Mouse (Mus musculus): Measurements from ENCODE around the gene 2610318N02Rik. TPM values are rescaled to one million over a fixed set of nuclear protein-coding genes. Genes with fewer than 3 reads are reported as not detected.
A peak's percentile ranks its signal among the peaks of the same experiment; 100 is the strongest.

The 2610318N02Rik gene
- total RNA-seq, 1 experiment from 2014 or later, result 1.5 TPM

DNA sequence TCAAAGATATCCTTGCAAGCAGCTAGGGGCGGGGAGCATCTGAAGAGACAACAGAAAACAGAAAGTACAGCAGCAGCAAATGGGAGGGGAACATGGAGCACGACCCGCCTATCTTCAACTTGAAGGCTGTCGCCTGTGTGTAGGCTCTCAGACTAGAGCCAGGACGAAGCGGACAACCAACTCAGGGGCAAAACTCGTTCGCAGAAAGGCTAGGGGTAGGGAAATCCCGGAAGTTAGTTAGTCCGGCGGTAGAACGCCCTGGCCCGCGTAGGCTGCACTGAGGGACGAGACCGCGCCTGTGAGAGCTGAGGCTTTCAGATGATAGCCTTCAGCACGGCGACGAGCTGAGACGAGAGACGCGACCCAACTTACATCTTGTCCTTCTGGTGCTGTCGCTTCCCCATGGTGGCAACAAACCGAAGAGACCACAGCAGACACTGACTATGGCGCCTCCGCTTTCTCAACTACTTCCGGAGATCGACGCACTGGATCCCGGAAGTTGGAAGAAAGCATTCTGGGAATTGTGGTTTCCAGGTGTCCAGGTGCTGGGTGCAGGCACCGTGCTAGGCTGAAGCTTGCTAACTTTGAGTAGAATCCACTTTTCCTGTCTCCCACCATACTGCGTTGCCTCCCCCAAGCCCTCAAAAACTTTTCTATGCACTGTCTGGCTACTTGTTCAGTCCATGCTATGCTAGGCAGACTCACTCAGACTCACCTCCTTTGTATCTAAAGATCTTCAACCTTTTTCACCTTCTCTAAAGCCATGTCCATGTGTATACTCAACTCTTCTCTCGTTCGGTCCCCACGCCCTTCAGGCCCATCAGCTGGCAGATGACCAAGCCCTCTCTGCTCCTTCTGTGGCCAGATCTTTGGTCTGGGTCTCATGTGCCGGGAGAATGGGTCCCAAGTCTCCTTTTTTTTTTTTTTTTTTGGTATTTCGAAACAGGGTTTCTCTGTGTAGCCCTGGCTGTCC, 13.9 kb downstream of the 2610318N02Rik start, which contains the start of gene Ppil2:
TSS of gene Ppil2 (minus strand) at position 487 of the 973 bp plus-strand sequence.
- DNase-seq, result peak; percentile 52

DNA sequence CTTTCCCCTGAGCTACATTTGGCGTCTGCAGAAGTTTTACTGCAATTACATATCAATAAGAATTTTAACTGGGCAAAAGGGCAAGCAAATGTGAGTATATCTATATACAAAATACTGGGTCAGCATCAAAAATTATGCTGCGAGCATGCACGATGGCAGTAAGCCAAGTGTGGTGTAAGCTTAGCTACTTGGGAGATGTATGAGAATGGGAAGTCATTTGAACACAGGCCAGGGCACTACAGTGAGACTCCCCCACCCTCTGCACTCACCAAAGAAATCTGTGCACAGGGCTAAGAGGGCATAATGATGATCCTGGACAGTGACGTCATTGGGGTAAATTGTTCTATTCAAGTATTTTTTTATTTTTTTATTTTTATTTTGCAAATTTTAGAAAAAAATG, 20.4 kb downstream of the 2610318N02Rik start:
- DNase-seq, result no peak

DNA sequence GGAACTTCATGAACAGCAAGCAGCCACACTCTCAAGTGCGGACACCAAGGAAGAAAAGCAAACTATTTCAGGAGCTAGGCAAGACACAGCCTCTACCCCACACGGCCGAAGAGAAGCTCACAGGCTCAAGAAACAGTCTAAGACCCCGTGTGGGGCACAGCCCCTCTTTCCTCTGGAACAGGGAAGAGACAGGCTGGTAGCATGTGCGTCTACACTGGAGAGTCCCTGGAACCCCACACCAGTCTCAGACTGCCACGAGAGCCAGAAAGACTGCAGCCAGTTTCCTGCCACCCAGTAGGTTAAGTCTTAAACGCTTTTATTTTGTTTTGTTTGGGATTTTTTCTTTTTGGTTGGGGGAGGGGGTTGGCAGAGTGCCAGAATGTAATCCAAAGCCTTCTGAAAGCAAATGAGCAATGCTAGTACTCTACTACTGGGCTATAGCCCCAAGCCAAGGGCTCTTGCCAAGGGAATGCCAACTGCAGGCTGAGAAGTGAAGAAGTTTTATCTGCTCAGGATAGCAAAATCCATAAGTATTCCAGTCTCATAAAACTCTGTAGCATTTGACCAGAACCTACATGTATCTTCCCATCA, 22.2 kb downstream of the 2610318N02Rik start:
- DNase-seq, result no peak

DNA sequence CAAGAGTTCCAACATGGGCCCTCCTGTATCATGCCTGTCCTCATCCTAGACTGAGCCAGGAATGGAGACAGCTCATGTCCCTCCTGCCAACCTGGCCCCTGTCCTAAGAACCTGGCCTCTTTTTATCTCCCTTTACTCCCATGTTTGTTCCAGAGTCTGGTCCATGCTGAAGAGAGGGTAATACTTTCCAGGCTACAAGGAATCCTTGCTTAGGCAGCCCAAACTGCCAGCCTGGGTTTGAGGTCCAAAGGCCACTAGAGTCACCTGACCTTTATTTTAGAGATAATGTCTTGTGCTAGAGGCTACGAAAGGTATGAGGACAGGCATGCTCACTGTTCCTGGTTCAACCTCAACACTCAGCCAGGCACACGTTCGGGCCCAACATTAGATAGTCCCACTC, 28.0 kb downstream of the 2610318N02Rik start:
- DNase-seq, result no peak

DNA sequence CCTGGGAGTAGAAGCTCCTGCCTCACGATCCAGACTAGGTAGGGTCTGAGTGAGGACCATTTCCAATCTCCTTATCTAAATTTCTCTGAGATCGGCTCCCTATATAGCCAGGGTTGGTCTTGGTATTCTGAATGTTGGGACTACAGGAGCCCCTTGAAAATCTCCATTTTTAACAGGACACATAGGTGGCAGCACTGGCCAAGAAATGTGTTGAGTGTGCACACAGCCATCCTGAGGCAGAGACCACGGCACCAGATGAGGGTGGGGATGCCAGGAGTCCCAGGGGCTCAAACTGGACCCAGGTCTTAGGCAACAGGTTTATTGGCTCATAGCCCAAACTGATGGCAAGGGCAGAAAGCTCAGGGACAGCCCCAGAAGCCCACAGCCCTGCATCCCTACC, 36.6 kb downstream of the 2610318N02Rik start:
- DNase-seq, result no peak

DNA sequence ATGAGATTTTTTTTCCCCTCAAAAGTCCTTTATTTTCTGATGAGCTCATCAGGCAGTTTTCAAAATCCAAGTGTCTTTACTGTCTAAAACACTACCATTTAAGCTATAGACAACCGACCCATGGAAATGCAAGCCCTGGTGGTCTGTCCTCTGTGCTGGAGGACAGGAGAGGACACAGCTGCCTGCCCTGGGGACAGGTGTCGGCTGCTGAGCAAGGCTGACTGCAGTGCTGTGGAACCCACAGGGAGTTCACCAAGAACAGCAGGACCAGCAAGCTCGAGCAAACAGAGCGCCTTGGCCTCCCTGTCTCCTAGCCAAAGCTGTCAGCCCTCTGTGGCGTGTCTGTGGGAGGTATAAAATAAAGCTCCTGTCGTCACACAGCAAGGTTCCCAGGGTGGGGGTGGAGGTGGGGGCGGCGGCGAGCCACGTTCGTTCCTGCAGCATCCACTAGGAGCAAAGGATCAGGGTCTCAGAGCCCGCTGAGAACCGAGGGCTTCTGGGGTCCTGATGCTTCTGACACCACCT, 38.2 kb downstream of the 2610318N02Rik start:
- DNase-seq, result no peak

DNA sequence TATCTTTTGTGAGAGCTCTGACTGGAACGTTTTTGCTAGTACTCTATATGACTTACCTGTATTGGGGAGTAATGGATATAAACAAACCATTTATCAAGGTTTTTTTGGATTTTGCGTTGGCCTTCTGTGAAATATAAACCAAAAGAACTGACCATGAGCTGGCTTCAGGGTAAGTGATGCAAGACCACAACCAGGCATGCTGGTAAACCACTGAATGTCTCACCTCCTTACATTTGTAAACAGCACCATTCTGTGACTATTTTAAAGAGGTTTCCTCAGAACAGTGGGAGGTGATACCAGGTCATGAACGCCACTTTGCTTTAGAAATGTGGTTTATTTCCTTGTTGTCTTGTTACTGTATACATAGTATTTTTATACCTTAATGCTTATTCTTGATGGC, 38.7 kb downstream of the 2610318N02Rik start:
- DNase-seq, result no peak

DNA sequence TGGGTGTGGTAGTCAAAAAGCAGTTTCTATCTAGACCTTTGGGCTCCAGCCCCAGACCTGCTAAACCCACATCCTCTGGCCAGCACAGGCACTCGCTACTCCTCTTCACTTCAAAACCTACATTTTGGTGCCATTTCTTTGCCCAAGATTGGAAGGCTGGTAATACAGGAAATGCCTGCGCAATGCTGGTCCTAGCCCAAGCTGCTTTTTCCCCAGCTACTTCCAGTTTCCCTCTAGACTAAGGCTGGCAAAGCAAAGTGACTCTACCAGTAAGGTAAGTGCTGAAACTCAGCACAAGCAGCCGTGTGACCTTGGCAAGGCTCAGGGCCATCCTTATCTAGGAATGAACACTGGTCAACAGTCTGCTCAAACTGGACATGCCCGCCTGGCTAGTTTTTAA, 39.3 kb downstream of the 2610318N02Rik start:
- peak; percentile 51 for DNase-seq

DNA sequence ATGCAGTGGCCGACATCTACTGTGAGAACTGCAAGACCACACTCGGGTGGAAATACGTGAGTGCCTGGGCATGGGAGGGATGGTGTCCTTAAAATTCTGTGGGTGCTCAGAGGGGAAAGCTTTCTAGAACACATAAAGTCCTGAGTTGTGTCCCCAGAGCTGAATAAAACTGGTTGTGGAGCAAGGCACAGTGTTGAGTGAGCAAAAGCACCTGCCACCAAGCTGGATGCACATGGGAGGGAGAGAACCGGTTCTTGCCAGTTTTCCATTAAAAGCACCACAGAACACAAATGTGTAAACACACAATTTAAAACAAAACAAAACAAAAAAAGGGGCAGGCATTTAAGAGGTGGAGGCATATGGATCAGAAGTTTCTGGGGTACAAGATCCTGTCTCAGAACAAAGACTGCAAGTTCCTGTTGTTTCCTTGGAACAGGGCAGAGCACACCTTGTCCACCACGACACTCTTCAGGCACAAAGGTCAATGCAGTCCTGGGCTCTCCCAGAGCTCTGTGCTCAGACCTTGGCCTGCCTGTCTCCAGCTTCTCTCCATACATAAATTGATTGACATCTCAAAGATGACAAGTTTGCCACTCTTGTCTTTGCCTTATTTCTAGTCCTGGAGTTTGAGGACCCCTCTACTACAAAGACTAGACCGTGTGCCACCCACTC, 42.7 kb downstream of the 2610318N02Rik start:
- DNase-seq, result no peak

DNA sequence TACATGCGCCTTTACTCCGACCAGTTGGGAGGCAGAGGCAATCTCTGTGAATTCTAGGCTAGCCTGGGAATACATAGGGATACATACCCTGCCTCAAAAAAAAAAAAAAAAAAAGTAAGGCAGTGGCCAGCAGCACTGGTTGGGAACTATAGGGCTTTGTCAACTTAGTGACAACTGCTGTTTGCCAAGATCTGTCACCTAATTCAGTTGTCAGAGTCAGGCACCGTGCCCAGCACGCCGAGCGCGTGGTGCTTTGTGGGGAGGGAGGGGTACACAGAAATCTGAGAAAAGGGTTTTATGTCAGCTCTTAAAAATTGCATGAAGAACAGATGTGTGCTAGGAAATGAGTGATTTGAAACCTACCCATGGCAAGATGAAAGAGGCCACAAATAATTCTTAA, 46.9 kb downstream of the 2610318N02Rik start:
- DNase-seq, result no peak

DNA sequence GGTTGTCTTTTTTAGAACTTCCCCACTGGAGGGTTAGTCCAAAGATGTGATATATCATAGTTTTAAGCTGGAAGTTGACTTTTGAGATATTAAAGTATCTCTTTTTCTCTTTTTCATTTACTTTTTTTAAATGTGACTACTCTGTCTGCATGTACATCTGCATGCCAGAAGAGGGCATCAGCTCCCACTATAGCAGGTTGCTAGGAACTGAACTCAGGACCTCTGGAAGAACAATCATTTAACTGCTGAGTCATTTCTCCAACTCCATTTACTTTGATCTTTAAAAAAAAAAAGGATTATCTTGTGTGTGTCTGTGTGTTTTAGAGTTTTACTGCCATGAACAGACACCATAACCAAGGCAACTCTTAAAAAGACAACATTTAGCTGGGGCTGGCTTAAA, 48.1 kb downstream of the 2610318N02Rik start:
- DNase-seq, result no peak

DNA sequence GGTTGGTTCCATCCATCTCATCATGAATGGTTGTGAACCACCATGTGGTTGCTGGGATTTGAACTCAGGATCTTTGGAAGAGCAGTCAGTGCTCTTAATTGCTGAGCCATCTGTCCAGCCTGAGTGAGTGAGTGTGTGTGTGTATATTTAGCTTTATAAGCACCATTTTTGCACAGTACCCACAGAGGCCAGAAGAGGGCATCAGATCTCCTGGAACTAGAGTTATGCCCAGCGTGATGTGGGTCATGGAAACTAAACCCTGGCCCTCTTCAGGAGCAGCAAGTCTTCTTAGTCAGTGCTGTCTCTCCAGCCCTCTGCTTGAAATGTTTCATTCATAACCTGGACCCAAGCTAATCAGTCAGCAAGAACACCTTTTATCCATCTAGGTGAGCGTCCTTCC, 48.7 kb downstream of the 2610318N02Rik start:
- no peak for DNase-seq

DNA sequence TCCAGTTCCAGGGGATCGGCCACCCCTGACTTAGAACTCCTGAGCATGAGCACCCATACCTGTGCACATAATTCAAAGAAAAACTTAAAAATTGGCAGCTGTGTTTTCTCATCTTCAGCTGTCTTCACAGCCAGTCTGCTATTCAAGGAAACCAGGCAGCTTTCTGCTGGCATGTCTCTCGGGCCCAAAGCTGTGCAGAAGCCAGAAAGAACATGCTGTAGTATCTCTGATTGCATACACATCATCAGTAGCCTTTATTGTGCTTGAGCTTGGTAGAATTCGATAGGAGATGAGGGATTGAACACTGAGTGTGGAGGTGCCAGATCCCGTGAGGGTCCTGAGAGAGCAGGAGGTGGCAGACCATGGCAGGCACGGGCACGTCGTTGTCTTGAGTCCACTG, 52.0 kb downstream of the 2610318N02Rik start:
- no peak for DNase-seq

DNA sequence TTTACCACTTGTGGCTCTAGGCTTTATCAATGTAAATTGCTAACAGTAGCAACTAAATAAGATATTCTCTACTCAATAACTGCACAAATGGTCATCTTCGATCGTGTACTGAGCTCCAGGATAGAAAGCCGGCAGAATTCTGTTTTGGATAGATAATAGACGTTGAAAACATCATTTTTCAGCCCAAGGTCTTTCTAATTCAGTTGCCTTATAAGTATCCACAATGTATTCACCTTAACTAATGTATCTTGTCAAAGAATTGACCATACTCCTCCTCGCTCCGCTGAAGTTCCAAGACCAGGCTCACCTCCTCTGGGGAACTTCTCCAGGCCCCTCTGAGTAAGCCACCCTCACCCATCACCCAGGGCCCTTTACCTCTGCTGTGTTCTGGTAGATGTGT, 54.3 kb downstream of the 2610318N02Rik start:
- no peak for DNase-seq

DNA sequence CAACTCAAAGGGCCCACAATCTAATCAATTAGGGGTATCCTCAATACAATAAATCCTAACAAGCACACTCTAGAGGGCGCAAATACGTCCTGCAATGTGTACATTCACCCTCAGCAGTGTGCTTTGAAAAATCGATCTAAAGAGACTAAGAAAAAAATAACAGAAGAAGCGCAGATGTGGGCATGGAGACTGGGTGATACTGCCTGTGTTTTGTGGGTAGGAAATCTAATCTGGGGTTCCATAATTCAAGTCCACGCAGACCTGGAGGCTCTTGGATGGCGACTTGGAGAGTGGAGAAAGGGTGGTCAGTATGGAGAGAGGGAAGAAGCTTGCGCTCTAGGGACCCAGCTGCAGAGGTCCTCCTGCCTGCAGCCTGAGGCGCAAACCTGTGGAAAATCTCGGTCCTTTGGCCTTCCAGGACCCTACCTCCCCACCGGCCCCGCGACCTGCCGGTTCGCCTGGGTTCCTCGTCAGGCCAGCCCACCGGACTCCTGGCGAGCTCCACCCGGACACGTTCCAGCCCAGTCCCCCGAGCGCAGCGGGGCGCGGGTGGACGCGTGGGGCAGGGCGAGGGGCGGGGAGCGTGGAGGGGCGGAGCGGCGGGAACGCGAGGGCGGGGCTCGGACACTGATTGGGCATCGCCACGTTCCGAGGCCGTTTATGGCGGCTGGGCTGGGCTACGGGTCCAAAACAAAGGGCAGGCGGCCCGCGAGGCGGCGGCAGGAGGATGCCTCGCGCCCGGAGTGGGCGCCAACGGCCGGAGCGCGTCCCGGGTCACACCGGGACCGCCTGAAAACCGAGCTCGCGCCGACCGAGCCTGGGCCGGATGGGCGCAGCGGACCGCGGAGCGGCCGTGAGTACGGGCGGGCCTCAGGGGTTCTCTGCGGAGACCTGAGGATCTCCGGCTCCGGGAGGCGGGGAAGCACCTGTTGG, 55.2 kb downstream of the 2610318N02Rik start, which contains the start of gene Ypel1:
TSS of gene Ypel1 (plus strand) at position 186 of the 933 bp plus-strand sequence.
- peak; percentile 95 for DNase-seq

DNA sequence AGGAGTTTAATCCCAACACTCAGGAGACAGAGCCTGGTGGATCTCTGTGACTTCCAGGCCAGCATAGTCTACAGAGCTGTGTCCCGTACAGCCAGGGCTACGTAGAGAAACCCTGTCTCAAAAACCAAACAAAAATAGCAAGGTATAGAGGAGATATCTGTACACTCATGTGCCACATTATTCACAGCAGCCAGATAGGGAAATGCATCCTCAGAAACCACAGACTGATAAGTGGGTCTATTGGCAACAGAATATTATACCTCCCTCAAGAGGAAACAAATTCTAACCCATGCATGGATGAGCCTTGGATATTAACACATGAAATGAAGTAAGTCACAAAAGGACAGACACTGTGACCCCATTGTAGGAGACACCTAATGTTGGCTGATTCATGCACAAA, 57.4 kb downstream of the 2610318N02Rik start:
- no peak for DNase-seq

Small RNA genes lying within 50 kb of the gene (microRNA-seq; reads per million reads assigned to microRNA genes)
- gene Mir130b, result 313 to 383 reads per million in 2 experiments
- gene Mir301b, result 2.1 to 7.5 reads per million in 2 experiments

Other genes starting within 250 kb of the 2610318N02Rik start
- gene Ppm1f, start 228.7 kb downstream of the 2610318N02Rik start, total RNA-seq (2021), result 42.7 and 45.4 TPM in 2 replicates
- 209 and 252 TPM in 2 replicates for gene Mapk1, start 141.8 kb downstream of the 2610318N02Rik start, total RNA-seq (2021)
- 10.0 and 11.7 TPM in 2 replicates for gene Ypel1, start 55.5 kb downstream of the 2610318N02Rik start, total RNA-seq (2021)
- 101 and 118 TPM in 2 replicates for gene Ppil2, start 13.9 kb downstream of the 2610318N02Rik start, total RNA-seq (2021)
- gene Sdf2l1, start 7.2 kb upstream of the 2610318N02Rik start, total RNA-seq (2021), result 27.9 and 28.0 TPM in 2 replicates
- gene Ydjc, start 19.5 kb upstream of the 2610318N02Rik start, total RNA-seq (2021), result 4.5 and 7.0 TPM in 2 replicates
- 0.39 TPM in 1 of 2 replicates, not detected in the other for gene Ccdc116, start 22.1 kb upstream of the 2610318N02Rik start, total RNA-seq (2021)
- gene Ube2l3, start 77.5 kb upstream of the 2610318N02Rik start, total RNA-seq (2021), result 194 and 282 TPM in 2 replicates
- 0.06 TPM in 1 of 2 replicates, not detected in the other for gene Rimbp3, start 83.4 kb upstream of the 2610318N02Rik start, total RNA-seq (2021)
- 2.3 and 2.6 TPM in 2 replicates for gene Hic2, start 108.4 kb upstream of the 2610318N02Rik start, total RNA-seq (2021)
- gene Tmem191c, start 150.9 kb upstream of the 2610318N02Rik start, total RNA-seq (2021), result 13.8 and 19.9 TPM in 2 replicates
- gene Serpind1, start 206.2 kb upstream of the 2610318N02Rik start, total RNA-seq (2021), result 0.24 and 4.8 TPM in 2 replicates